Mouse (Mus musculus): ENCODE results near the gene Elp5.
A peak's percentile ranks its signal among the peaks of the same experiment; 100 is the strongest.
"Not testable (repeated sequence)": the region's sequence is repeated elsewhere in the genome, so short reads cannot be mapped to it uniquely, and the experiment has no call there.

The Elp5 gene

GRCm38 (mm10) chr11:69982225-69982624 is at the start of gene Elp5:
Elp5 (minus strand) TSS chr11:69982517.
- DNase-seq (ENCODE audit: low spot score in 2 of 2), result no peak

GRCm38 (mm10) chr11:70031321-70031670 is 49.0 kb upstream of the Elp5 start:
- no peak for DNase-seq (ENCODE audit: low spot score in 2 of 2)

GRCm38 (mm10) chr11:70030651-70031320 is 48.5 kb upstream of the Elp5 start:
- DNase-seq (ENCODE audit: low spot score in 2 of 2), result no peak

GRCm38 (mm10) chr11:70029829-70030550 is 47.7 kb upstream of the Elp5 start:
- DNase-seq (ENCODE audit: low spot score in 2 of 2), result no peak

- peak in 1 of 2 experiments; percentile 54 for DNase-seq (ENCODE audit: low spot score in 2 of 2)
Observed at GRCm38 (mm10) chr11:70029130-70029801, 46.9 kb upstream of the Elp5 start.

- DNase-seq (ENCODE audit: low spot score in 2 of 2), result no peak
Observed at GRCm38 (mm10) chr11:70028401-70029129, 46.2 kb upstream of the Elp5 start.

- no peak for DNase-seq (ENCODE audit: low spot score in 2 of 2)
Observed at GRCm38 (mm10) chr11:70027397-70027796, 45.1 kb upstream of the Elp5 start.

GRCm38 (mm10) chr11:70026689-70027088 is 44.4 kb upstream of the Elp5 start:
- DNase-seq (ENCODE audit: low spot score in 2 of 2), result no peak

GRCm38 (mm10) chr11:70024151-70024514 is 41.8 kb upstream of the Elp5 start:
- DNase-seq (ENCODE audit: low spot score in 2 of 2), result no peak

GRCm38 (mm10) chr11:70023481-70024150 is 41.3 kb upstream of the Elp5 start:
- no peak for DNase-seq (ENCODE audit: low spot score in 2 of 2)

- DNase-seq (ENCODE audit: low spot score in 2 of 2), result peak; percentile 86 to 91
Observed at GRCm38 (mm10) chr11:70021264-70022132, 39.2 kb upstream of the Elp5 start.

GRCm38 (mm10) chr11:70020731-70021263 is 38.5 kb upstream of the Elp5 start:
- DNase-seq (ENCODE audit: low spot score in 2 of 2), result peak; percentile 31 to 52

- no peak for DNase-seq (ENCODE audit: low spot score in 2 of 2)
Observed at GRCm38 (mm10) chr11:70020022-70020631, 37.8 kb upstream of the Elp5 start.

GRCm38 (mm10) chr11:70019495-70020021 is 37.2 kb upstream of the Elp5 start:
- no peak for DNase-seq (ENCODE audit: low spot score in 2 of 2)

- no peak for DNase-seq (ENCODE audit: low spot score in 2 of 2)
Observed at GRCm38 (mm10) chr11:70018131-70018990, 36.0 kb upstream of the Elp5 start.

GRCm38 (mm10) chr11:70017199-70017767 is 35.0 kb upstream of the Elp5 start:
- no peak for DNase-seq (ENCODE audit: low spot score in 2 of 2)

GRCm38 (mm10) chr11:70016669-70017068 is 34.4 kb upstream of the Elp5 start, which contains the start of gene Dlg4:
Dlg4 (plus strand) TSS chr11:70016942.
- DNase-seq (ENCODE audit: low spot score in 2 of 2), result no peak

- DNase-seq (ENCODE audit: low spot score in 2 of 2), result not testable (repeated sequence)
Observed at GRCm38 (mm10) chr11:70016177-70016576, 33.9 kb upstream of the Elp5 start.

Data from spleen, postnatal 14 days (tissue).